Mouse (Mus musculus) frontal cortex, adult (tissue): ENCODE measurements around the gene Max.

Experiments used
- ATAC-seq: cut with Nextera tagmentation; 2 replicates; pipeline ENCODE4 v1.9.2; 2017; ENCODE audit warnings: mild to moderate bottlenecking, moderate library complexity, mixed read lengths; ENCODE audit not compliant: low TSS enrichment

The Max gene

DNA sequence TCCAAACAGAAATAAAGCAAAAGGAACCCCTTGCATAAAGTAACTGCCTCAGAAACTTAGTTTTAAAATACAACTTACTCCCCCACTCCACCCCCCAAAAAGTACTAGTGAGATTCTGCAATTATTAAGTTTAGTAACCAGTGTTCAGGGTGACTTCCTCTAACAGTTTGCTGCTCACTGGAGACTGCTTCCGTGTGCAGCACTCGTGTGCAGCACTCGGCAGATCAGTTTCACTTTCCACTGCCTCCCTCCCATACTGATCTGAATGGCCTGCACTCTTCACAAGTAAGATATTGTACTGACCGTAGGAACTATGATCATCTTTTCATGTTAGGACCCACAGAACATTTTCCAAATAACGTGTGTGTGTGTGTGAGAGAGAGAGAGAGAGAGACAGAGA is 4.3 kb downstream of the Max start:
- no peak for ATAC-seq

DNA sequence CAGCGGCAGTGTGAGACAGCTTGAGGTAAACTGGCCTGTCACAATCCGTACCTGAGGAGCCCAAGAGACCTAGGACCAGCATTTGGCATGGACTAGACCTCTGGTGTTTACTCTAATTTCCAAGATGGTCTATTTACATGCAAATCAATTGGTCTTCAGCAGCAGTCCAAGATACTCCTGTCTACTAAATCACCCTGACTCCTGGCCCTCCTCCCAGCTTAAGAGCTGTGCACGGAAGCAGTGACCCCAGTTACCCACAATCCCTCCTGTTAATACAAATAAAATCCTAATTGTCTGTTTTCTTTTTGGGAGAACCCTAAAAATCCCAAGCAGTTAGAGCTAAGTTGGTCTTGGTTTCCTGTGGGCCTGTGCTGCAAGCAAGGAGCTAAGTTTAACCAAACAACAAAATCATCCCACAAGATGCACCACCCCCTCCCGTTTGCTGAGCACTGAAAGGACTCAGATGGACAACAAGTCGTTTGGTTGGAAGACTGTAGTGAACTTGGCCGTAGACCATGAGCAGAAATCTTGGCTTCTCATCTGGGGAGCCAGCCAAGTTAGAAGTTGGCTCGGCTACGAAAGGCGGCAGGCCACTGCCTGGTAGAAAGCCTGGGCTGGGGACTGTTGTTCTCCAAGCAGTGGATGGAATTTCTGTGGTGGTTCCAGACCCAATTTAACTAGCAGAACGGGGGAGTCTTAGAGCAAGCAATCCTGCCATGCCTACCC is 7.1 kb downstream of the Max start:
- peak; percentile 70 for ATAC-seq

DNA sequence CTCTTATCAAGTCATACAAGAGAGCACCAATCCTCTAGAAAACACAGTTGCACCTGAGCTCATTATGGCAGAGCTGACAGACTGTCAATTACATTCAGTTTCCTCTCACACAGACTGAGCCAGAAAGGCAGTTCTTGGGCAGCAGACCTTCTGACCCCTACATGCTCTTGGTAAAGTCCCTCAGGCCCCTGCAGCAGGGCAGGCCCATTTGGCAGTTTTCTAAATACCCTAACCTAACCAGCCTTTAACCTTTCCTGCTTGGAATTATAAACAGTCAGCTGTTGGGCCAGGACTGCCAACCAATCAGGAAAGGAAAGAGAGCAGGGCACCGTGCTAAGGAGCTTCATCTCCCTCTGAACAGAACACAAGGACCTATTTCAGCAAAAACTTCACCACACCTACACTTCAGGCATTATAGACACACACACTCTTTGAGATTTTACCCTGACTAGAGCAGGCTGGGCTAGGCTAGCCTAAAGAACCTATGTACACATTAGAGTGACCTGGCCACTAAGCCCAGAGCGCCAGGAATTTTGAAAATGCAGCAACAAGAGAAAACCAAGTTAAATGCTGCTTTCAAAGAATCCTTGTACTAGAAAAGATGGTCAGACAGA is 8.1 kb downstream of the Max start:
- ATAC-seq: no peak

DNA sequence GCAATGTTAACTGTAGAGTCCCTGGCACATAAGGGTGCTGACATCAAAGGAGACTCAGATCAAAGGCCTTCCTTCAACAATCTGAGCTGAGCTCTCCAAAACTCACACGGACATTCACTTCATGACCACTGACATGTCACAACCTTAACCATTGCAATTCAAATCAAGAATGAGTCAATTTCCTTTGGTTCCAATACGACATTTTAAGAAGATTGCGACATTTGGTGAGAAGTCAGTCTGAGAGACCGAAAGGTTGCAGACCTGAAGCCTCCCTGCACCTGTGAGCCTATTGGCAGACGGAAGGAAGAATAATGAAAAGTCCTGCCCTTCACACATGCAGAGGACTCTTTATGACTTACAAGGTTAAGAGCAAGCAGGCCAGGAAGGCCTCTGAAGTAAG is 11.7 kb downstream of the Max start:
- ATAC-seq: no peak

DNA sequence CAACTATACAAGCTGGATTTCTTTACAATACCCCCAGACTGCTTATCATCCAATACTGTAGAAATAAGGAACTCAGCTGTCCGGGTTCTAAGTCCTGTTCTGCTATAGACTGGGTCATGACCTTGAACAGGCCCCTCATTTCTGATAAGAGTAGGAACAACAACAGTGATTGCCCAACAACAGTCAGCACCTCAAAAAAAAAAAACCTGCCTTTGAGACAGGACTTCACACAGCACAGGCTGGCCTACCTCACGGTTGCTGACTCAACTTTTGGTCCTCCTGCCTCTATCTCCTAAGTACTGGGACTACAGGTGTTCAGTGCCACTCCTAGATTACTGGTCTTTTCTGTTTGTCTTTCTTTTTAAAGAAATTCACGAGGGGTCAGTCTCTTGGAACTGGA is 13.2 kb downstream of the Max start:
- no peak for ATAC-seq

DNA sequence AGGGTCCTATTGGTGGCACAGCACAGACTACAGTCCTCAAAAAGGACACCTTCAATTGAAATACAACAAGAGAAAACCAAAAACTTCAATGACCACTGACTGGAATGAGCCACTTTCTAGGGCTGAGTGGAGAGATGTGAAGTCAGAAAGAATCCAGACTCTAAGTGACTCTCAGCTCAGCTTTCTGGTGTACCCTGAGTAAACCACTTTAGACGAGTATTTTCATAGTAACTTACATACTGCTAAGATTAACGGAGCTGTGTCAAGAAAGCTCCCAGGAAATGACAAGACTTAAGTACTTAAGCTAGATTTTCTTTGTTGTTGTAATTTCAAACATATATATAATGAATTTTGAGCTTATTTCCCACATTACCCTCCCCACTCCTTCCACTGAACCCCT is 13.8 kb downstream of the Max start:
- no peak for ATAC-seq

DNA sequence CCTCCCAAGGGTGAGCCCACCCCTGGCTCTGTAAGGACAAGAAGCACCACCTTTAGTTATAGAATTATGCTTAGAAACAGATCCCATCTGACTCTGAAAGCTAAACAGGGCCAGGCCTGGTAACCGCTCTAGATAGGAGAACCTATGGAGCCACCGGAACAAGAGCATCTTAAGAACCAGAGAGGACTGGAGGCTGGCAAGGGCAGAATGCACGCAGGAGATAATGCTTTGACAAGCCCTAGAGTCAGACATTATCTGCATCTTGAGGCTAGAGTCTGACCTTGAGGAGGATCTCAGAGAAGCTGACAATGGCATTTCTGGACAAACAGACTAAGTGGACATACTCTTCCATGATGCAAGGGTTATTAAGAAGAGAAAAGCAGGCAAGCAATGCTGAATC is 14.5 kb downstream of the Max start:
- ATAC-seq: no peak

DNA sequence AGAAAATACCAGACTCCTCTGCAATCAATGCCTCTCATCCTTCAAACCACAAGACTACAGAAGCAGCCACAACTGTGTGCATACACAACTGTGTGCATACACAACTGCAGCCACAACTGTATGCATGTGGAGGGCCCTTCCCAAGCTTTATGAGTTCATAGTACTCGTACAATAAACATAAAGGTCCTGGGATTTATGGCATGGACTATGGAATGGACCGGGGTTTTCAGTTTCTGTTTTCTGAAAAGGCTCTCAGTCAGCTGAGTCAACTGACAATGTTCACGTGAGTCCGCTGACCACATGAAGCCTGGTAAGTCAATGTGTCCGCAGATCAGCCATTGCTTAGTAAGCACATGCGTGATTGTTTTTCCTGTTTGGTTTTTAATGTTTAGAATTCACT is 18.5 kb downstream of the Max start:
- no peak for ATAC-seq

DNA sequence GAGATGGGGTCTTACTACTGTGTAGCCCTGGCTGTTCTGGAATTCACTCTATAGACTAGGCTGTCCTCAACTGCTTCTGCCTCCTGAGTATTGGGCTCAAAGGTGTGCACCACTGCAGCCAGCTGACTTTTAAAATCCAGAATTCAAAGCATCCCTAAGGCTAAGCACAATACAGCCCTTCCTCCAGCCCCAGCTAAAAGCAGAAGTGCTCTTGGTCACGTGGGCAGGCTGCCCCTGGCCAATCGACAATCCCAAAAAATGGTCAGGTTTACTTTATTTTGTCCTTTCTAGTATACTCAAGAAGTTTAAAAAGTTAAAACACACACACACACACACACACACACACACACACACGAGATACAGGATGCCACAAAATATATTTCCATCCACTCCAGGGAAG is 19.0 kb downstream of the Max start:
- ATAC-seq: no peak

DNA sequence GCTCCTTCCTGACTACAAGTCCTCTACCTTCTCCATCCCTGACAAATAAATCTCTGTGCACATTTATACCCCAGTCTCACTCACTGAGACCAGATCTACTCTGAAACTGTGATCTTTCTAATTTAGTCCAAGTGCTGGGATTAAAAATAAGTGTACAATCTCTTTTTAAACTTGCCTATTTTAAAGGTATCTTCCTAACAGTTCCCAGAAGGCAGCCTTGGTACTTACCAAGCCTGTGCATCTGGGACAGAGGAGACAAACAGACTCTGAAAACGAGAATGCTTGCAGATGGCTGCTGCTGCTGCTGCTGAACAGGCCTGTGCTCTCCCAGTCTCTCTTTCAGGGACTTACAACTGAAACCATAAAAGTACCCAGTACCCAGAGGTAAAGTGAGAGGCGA is 19.5 kb downstream of the Max start:
- peak; percentile 87 for ATAC-seq

DNA sequence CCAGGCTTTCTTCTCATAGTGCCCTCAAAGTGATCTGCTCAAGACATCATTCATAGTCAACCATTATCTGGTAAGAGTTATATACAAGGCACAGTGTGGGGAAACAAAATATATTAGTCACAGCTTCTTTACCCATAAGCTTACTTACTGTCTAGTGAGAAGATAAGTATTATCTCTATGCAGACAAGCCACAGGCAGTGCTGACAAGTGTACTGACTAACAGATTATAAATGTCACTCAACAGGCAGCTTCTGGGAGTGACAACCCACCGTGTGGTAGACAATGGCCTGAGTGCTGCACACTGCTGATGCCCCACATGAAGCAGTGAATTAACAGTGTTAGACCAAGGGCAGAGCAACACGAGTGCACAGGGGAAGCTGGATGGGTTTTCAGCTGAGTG is 20.5 kb downstream of the Max start:
- no peak for ATAC-seq

DNA sequence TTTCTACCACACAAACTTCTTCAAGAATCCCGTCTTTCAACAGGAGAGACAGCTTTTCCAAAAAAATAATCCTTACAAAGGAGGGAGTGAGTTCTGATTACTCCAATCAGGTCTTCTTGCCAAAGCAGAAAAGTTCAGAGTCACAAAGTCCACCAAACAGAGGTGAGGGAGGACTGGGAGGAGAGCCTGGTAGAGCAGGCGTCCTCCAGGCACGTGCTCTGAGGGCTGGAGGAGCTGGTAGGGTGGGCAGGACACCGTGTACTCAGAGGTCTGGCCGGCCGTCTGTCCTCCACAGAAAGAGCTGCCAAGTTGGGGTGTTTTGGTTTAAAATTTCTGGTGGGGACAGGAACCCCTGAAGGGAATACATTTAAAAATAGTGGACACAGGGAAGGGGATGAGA is 24.0 kb downstream of the Max start:
- no peak for ATAC-seq

DNA sequence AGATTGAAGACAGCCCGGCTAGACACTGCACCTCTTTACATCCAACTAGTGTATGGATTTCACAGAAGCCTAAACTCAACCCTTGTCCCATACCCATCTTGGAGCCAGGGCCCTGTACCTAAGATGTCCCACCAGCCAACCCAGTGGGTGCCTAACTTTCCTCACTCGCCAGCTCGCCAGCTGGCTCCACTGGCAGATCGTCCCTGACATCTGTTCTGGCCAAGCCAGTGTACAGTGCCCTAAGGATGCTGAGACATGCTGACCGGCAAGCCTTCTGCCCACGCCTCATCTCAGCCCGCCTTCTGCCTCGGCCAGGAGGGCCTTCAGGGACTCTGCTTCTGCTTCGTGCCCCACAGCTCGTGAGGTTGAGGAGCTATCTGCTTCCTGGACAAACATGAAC is 25.8 kb downstream of the Max start:
- no peak for ATAC-seq

DNA sequence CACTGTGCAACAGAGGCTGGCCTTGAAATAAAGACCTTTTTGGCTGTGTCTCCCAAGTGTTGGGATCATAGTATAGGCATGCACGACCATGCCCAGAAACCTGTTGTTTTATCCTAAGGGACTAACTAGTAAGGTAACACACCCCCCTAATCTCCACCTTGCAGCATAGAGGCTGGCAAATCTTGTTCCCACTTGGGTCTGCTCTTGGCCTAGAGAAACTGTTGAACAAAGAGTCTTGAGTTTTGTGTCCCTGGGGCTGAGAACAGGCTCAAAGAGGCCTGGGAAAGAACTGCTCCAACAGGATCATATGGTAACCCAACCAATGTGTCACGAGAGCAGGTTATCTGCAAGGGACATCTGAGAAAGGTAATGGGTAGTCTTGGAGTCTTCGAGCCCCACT is 27.6 kb downstream of the Max start:
- no peak for ATAC-seq

DNA sequence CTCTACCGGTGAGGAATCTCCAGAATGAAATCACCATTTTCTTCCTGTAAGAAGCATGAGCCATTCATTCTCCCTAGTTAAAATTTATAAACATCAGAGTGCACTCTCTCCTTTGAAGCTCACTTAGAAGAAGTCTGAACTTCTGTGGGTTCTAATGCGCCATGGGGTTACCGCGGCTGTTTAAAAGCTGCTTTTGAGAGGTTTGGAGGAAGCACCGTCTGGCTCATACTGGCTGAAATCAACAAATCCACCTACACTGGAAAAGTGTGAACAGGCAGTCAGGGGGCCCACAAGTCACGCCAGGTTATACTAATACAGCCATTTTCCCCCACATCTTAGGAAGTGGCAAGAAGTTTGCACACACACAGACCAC is 29.3 kb downstream of the Max start:
- ATAC-seq: peak; percentile 20; the same call in 1 of the 2 replicates

DNA sequence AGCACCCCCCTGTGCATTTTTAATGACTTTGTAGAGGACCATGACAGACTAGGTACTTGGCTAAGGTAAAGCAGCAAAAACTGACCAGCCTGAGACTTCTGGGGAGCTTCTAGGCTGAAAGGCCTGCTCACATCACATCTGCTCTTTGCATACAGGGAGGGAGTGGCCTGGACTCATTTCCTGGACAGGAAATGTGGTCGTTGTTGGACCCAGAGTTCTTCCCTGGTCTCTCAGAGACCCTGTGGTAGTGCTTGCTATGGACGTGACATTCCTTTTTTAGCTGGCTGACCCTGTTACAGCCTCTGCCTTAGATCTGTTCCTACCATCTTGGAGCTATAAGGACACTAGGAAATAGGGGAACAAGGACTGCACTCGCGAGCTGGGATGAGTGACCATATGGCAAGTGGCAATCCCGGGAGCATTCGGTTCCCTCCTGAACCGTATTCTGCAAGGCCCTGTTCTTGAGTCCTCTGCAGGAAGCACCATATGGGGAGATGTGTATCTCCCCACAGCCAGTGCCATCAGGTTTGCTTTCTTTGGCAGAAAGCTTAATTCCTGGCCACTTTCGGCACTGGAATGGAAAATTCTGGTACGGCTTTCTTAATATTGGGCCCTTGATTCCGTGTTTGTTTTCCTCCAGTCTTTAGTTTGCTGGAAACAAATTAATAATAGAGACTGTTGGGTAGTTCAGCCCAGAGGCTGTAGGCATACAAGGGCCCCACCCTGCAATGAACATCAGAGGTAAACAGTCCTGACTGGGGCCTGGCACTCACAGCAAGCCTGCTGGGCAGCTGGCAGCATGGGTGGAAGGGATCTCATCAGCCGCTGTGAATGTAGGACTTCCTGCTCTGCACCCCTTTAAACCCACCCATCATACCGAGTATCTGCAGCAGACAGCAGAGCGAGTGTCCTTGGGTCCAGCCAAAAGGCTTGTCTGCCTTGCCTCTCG is 30.0 kb downstream of the Max start:
- no peak for ATAC-seq

DNA sequence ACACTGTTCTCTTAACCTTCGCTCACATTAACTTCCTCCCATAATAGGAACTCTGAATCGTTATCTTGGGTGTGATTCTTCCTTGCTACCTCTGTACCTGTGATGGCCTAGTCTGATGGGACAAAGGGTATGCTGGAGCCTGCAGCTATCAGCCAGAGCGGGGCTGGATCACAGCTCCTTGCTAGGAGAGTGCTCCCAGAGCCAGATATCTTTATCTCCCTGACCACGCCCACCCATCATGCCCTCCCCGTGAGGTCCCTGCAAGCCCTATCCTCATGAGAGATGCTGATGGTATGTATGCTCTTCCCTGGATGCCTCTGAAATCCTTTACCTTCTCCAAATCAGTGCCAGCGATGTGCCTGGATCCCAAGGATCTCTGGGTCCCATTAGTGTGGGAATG is 31.8 kb downstream of the Max start:
- ATAC-seq: no peak

DNA sequence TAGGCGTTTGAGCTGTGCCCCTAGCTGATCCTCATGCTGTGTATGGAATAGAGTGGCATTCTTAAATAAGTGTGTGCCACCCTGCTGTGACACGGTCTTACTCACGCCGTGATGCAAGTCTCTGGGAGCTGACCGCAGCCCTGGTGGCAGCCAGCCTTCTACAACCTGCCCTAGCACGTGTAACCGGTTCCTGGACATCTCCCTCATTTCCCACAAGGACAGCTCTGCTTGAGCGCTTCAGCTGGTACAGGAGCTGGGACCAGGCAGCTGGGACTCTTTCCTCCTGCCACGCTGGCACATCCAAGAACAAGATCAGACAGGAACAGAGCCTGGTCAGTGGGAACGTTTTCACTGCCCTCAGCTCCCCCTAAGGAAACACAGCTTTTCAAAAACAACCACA is 34.5 kb downstream of the Max start:
- ATAC-seq: no peak

DNA sequence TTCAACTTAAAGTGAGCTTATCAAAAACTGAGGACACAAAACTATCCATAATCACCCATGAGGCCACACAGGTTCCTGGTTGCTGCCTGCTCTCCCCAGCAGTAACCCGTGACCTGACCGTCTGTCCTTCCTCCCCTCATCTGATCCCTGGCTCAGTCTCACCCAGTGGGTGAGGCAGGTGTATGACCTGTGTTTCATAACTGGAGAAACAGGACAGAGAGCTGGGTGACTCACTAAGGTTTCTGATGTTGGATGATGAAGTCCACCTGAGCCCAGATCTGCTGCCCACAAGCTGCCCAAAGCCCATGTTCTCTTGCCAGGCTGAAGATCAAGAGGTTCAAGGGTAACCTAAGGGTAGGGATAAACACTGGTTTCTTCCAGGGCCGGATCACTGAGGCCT is 35.0 kb downstream of the Max start:
- no peak for ATAC-seq

DNA sequence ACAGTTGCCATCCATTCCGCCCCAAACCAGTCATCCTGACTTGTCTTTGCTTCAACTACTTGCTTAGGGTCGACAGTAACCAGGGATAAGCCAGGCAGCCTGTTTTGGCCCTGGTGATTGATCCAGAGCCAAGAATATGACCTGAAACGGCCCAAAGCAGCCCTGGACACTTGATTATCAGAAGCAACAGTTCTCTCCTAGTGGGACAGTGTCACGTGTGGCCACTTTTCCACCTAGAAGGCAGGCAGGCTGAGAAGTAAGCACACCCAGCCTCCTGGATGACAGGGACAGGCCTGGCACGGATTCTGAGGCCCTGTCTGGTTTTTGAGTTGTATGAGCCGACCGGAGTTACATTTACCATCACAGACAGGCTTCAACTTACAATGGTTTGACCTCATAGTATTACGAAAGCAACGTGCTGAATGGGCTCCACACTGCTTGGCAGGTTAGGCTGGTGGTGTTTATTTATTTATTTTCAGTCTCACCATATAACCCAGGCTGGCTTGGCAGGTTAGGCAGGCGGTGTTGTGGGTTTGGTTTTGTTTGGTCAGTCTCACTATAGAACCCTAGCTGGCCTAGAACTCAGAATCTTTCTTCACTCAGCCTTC is 35.6 kb downstream of the Max start:
- ATAC-seq: no peak

DNA sequence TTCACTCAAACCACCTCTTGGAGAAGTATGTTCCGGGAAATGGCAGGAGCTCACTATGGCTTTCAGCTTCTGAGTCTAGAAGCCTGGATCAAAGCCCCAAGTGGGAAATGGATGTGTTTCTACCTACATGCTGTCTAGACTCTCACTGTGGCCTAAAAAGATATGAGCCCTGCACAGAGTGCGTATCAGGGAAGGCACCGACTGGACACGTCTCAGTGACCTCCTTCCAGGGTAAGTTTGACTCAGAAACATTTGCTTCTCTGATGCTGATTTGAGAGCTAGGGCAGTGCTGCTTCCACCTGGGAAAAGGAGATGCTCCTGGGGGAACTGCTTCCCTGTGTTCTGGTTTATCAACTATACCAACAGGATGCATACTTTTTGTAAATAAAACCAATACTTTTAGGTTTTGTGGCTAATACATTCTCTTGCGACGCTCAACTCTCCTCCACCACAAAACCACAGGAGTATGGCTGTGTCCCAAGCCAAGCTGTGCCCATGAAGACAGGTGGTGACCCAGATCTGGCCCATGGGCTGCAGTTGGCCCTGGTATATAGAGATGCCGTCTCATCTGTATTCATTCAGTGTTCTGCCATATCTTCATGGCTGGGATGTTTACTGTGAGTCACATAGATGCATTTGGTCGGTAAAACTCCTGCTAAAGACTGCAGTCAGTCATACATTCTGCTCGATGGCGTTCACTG is 36.9 kb downstream of the Max start:
- ATAC-seq: no peak

DNA sequence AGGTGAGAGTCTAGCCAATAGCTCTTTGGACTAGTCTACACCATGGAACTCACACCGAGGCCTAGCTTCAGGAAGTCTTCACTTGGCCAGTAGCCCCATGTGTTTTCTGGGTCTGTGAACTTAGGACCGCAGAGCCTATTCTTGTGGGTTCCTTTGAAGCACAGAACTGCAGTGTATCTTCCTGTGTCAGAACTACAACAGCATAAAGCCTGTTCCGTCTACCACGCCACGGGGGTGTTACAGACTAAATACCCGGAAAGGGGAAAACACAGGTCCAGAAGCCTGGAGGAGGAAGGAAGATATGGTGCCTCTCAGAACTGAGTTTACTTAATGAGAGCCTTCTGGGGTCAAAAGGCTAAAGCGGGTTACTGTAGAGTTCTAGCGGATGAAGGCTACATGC is 38.9 kb downstream of the Max start:
- no peak for ATAC-seq
